Mouse (Mus musculus): ENCODE results near the gene Hook2.

- 0 out of 2 replicates have a peak, but pooled peaks have one; percentile 4 for TF ChIP-seq EP300 (IDR thresholded peaks at IDR 0.05; ENCODE audit: low read depth)
- no peak for TF ChIP-seq CTCF (IDR thresholded peaks at IDR 0.05; ENCODE audit: low read depth)
Measured at GRCm38 (mm10) chr8:84970135-84970790, 20.1 kb upstream of the Hook2 start.

Data from heart, postnatal 0 days (tissue).